Mouse (Mus musculus): ENCODE measurements around the gene M6pr.

DNA sequence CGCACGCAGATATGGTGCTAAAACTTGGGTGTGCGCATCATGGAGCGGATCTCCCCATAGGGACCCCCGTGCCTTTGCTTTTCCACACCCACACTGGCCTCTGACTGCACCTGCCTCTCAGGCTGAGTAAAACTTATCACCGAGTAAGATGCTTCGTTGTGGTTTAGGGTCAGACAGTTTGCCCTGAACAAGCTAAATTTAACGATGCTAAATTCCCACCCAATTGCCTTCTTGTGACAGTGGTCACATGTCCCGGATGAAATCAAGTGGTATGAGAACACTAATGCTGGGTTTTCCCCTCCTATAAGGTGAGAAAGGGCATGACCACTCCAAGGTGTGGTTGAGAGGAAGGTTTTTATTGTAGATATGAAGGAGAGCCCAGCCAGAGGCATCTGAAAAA is 14.7 kb upstream of the M6pr start:
- TF ChIP-seq HCFC1 (IDR thresholded peaks at IDR 0.05; ENCODE audit: borderline replicate concordance, insufficient read depth, low read length) = no peak
- no peak for TF ChIP-seq ZNF384 (IDR thresholded peaks at IDR 0.05; ENCODE audit: low read depth, low read length)

Measured in ES-E14 (cell line).